Mouse (Mus musculus) common myeloid progenitor, adult 5-6 weeks (primary cell): ENCODE results near the gene Slc25a26. TPM values are rescaled to one million over a fixed set of nuclear protein-coding genes. Genes with fewer than 3 reads are reported as not detected.

ENCODE experiments used
- ATAC-seq: replicated peaks from 2 replicates; pipeline ENCODE4 v1.8.0; 2016; ENCODE audit warnings: low read depth, mild to moderate bottlenecking, moderate TSS enrichment, inconsistent platforms; ENCODE audit not compliant: poor library complexity, severe bottlenecking
- total RNA-seq: library from RNA; stranded (forward); fragments of 200-1000, 187-1606 nt; gene quantifications from 2 replicates; pipeline ENCODE4 v1.2.3, GENCODE M21; 2017

The Slc25a26 gene
- total RNA-seq, 1 experiment from 2014 or later: 6.6 TPM

- ATAC-seq: no peak
Measured at GRCm38 (mm10) chr6:94596051-94596760, 96.1 kb downstream of the Slc25a26 start.

- no peak for ATAC-seq
Measured at GRCm38 (mm10) chr6:94596761-94597485, 96.8 kb downstream of the Slc25a26 start.

GRCm38 (mm10) chr6:94598421-94598820, 98.3 kb downstream of the Slc25a26 start:
- ATAC-seq: no peak

GRCm38 (mm10) chr6:94599016-94599415, 98.9 kb downstream of the Slc25a26 start:
- ATAC-seq: no peak

- ATAC-seq: no peak
Measured at GRCm38 (mm10) chr6:94601101-94601500, 101.0 kb downstream of the Slc25a26 start.

GRCm38 (mm10) chr6:94601811-94602210, 101.7 kb downstream of the Slc25a26 start:
- ATAC-seq: no peak

GRCm38 (mm10) chr6:94604072-94604471, 103.9 kb downstream of the Slc25a26 start:
- 0 out of 2 replicates have a peak, but pooled peaks have one; percentile 10 for ATAC-seq

GRCm38 (mm10) chr6:94604546-94604945, 104.4 kb downstream of the Slc25a26 start:
- peak; percentile 78 for ATAC-seq

- peak; percentile 42; the same call in 1 of the 2 replicates for ATAC-seq
Measured at GRCm38 (mm10) chr6:94613235-94613895, 113.2 kb downstream of the Slc25a26 start.

- ATAC-seq: no peak
Measured at GRCm38 (mm10) chr6:94614346-94614745, 114.2 kb downstream of the Slc25a26 start.

GRCm38 (mm10) chr6:94615936-94616335, 115.8 kb downstream of the Slc25a26 start:
- ATAC-seq: no peak

GRCm38 (mm10) chr6:94618671-94619070, 118.5 kb downstream of the Slc25a26 start:
- ATAC-seq: no peak

DNA sequence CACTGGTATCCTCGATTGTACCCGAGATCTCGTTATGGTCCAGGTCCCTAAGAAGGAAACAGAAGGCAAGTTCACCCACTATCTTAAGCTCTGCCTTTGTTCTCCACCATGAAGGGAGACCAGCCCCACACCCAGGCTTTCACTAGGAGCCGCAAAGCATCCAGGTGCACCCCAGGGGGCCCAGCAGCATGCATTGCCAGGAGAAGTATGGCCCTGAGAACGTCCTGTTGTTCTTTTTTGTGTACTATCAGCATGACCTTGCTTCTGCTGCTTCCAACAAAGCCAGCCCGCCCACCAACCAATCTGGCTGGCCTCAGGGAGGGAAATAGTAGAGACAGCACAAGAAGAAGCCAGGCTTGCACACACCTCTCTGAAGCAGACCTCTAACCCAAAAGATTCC, 120.2 kb downstream of the Slc25a26 start:
- ATAC-seq: no peak

GRCm38 (mm10) chr6:94620801-94621301, 120.7 kb downstream of the Slc25a26 start:
- no peak for ATAC-seq

DNA sequence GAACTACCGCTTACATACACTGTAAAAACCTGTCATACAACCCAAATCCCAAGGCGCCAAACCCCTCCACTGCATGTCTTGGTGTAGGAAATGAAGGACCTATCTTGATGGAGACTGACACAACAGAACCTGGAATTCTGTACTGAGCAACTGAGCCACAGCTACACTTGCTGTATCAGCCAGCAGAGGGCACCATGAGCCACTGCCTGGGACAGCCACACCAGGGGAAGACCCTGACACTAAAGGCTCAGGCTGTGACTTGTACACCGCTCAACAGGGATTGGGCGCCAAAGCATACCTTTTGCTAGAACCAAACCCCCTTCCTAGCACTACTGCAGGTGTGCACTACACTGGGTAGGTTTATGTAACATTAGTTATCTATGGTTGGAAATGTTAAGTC, 122.9 kb downstream of the Slc25a26 start:
- ATAC-seq: peak; percentile 87

- ATAC-seq: no peak
Measured at GRCm38 (mm10) chr6:94624543-94624942, 124.4 kb downstream of the Slc25a26 start.

DNA sequence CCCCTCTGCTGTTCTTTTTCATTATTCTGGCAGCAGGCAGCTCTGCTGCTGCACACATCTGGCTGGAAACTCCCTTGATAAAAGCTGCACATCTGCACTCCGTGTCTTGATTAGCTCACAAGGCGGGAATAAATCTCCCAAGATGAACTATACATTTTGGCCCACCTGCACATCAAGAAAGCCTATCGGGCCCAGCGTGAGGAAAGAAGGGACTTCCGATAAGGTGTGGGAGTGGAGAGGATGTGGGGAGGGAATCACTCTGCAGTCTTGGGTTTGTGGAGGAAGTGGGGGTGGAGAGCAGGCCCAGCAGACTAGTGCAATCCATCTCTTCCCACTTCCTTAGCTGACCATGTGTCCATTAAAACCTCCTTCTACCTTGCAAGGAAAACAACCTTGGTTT, 125.8 kb downstream of the Slc25a26 start:
- ATAC-seq: no peak

DNA sequence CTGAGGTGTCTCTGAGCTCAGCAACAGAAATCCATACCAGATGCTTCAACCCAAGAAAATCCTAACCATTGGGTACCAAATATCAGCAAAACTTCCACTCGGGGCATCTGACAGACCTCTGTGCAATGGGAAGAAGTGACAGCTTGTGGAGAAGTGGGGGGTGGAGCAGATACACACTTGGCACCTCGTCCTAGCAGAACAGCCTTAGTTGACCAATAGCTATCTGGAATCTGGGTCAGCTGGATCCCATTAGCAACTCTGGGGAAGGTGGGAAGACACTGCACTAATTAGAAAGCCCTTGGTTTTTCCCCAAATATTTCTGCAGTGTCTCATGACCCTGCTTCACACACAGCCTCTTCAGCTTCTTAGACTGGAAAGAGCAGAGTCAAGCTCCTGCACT, 126.7 kb downstream of the Slc25a26 start:
- no peak for ATAC-seq

GRCm38 (mm10) chr6:94627714-94628595, 127.8 kb downstream of the Slc25a26 start:
- ATAC-seq: no peak

DNA sequence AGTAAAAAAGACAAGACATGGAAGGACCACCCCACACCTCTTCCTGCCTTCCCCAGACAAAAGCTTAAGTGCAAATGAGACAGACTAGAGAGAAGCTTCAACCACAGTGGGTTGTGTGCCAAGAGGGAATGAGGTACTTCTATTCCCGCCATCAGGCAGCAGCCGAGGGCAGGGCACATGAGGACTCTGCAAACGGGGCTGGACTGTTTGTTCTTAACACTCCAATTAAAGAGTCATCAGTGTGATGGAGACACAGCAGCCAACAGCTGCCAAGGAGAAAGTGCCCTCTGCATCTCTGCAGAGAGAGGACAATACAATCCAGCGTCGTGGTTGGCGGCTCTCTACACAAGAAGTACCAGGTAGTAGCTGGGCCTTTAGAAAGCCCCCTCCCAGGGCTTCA, 128.7 kb downstream of the Slc25a26 start:
- ATAC-seq: no peak
